Mouse (Mus musculus) erythroblast, embryonic 14.5 days (primary cell): ENCODE data around the gene Nkain2.

Experiments used
- GATA1 ChIP-seq: IDR thresholded peaks from 2 replicates; pipeline ENCODE4 v1.6.1; 2012; ENCODE audit warnings: low read length, inconsistent platforms, mixed read lengths
- TAL1 ChIP-seq: IDR thresholded peaks from 3 replicates; pipeline ENCODE4 v1.6.1; 2012; ENCODE audit warnings: low read length, inconsistent platforms, mixed read lengths

DNA sequence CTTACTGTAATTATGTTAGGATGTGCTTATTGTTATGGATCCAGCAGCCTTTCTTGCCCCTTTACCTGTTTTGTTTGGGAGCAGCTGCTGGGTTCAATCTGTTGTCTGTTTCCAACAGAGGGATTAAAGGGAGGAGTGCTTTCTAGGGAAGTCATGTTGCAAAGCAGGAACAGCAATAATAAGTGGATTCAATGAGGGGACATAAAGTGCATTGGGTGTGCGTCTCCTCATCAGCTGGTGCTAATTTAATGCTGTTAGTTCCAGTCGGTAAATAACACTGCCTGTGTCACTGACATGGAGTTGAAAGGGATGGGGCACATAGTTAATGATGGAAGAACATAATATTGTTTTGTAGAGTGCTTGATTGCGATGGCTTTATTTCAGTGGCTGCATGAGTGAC, 982.8 kb downstream of the Nkain2 start:
- no peak for TF ChIP-seq GATA1
- no peak for TF ChIP-seq TAL1
